Mouse (Mus musculus) cerebellum, adult 18-20 months (tissue): Measurements from ENCODE around the gene Usp17le.
"Not testable (repeated sequence)": the region's sequence is repeated elsewhere in the genome, so short reads cannot be mapped to it uniquely, and the experiment has no call there.

ENCODE experiments used
- DNase-seq, 2 experiments: peaks; one replicate each; pipeline ENCODE4 v3.0.0; 2021

Gene Usp17le

DNA sequence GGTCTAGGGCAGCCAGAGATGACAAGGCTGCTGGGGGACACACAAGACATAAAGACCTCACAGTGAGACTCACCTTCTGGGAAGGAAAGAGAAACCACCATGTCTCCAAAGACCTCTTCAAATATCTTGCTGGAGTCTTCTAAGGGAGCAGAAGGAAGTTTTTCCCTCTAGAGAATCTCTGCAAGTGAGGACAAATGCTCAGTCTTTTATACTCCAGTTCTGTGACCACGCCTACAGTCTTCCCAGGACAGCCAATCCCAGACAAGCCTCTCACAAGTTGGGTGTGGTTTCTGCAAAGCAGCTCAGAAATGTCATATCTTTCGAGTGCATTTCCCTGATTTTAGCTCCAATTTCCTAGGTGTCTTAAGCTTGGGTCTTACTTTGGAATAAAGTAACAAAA lies at the start of gene Usp17le:
Usp17le (minus strand) TSS at position 101 of the 400 bp plus-strand sequence.
- DNase-seq = not testable (repeated sequence)

DNA sequence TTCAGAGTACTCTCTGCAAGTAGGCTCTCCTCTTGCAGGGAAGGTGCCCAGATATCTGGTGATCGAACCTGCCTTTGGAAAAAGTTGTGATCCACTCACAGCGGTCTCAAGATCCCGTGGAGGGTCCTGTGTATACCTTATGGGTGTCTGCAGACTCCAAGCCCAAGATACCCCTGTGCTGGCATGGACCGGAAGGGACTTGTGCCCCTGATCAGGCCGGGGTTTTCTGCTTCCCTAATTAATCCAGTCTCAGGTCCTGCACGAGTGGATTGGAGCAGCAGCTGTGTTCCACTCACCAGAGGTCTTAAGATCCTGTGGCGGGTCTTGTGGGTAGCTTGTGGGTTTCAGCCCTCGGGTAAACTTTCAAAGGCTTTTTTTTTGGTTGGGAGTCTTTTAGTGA lies 33.1 kb upstream of the Usp17le start:
- not testable (repeated sequence) for DNase-seq

DNA sequence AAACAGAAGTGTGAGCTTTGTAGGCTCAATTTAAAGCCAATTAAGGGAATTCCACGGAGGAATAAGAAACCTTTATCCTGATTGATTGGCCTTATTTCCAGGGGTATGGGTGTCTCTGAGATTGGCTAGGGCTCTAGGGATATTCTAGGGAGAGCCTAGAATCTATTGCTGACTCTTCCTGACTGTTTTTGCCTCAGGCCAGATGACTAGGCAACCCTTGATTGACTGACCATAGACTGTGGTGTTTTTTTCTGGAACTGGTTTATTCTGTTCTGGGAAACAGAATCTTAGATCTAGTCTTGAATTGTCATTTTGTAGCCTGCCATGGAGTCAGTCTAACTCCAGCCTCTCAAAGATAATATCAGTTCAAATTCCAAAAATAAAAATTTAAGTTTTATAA lies 13.5 kb upstream of the Usp17le start:
- DNase-seq = no peak
